Mouse (Mus musculus): Measurements from ENCODE around the gene Cnih1.

The Cnih1 gene

GRCm38 (mm10) chr14:46787787-46788504 lies at the start of gene Cnih1:
Gene Cnih1, minus strand, starts transcription at chr14:46788411.
- in situ Hi-C loops (cut with MboI, MseI) = loop anchor here in 1 of 2 experiments (5.0 kb wide), 1 partner anchor 99 kb away; no protein-coding TSS in a partner anchor

- in situ Hi-C loops (cut with MboI, MseI) = no loop called here
Measured at GRCm38 (mm10) chr14:46832354-46833272, 44.4 kb upstream of the Cnih1 start.

GRCm38 (mm10) chr14:46831837-46832333 lies 43.7 kb upstream of the Cnih1 start, which contains the start of gene Cgrrf1:
Gene Cgrrf1, plus strand, starts transcription at chr14:46832125.
- in situ Hi-C loops (cut with MboI, MseI) = no loop called here

GRCm38 (mm10) chr14:46831295-46831694 lies 43.1 kb upstream of the Cnih1 start:
- in situ Hi-C loops (cut with MboI, MseI) = no loop called here

- in situ Hi-C loops (cut with MboI, MseI) = no loop called here
Measured at GRCm38 (mm10) chr14:46827430-46827829, 39.2 kb upstream of the Cnih1 start.

- in situ Hi-C loops (cut with MboI, MseI) = no loop called here
Measured at GRCm38 (mm10) chr14:46823996-46824395, 35.8 kb upstream of the Cnih1 start.

GRCm38 (mm10) chr14:46821873-46822716 lies 33.9 kb upstream of the Cnih1 start, which contains the start of gene Gmfb:
Gene Gmfb, minus strand, starts transcription at chr14:46822242.
- in situ Hi-C loops (cut with MboI, MseI) = no loop called here

- in situ Hi-C loops (cut with MboI, MseI) = no loop called here
Measured at GRCm38 (mm10) chr14:46821271-46821872, 33.2 kb upstream of the Cnih1 start.

GRCm38 (mm10) chr14:46819961-46820360 lies 31.8 kb upstream of the Cnih1 start:
- in situ Hi-C loops (cut with MboI, MseI) = loop anchor here in 1 of 2 experiments (10.0 kb wide), 1 partner anchor 745 kb away; no protein-coding TSS in a partner anchor

- in situ Hi-C loops (cut with MboI, MseI) = loop anchor here in 1 of 2 experiments (10.0 kb wide), 1 partner anchor 746 kb away; no protein-coding TSS in a partner anchor
Measured at GRCm38 (mm10) chr14:46818743-46819142, 30.5 kb upstream of the Cnih1 start.

GRCm38 (mm10) chr14:46816916-46817622 lies 28.9 kb upstream of the Cnih1 start:
- in situ Hi-C loops (cut with MboI, MseI) = loop anchor here in 1 of 2 experiments (10.0 kb wide), 1 partner anchor 748 kb away; no protein-coding TSS in a partner anchor

- in situ Hi-C loops (cut with MboI, MseI) = loop anchor here in 1 of 2 experiments (10.0 kb wide), 1 partner anchor 749 kb away; no protein-coding TSS in a partner anchor
Measured at GRCm38 (mm10) chr14:46815640-46816039, 27.4 kb upstream of the Cnih1 start.

GRCm38 (mm10) chr14:46807927-46808326 lies 19.7 kb upstream of the Cnih1 start:
- in situ Hi-C loops (cut with MboI, MseI) = no loop called here

GRCm38 (mm10) chr14:46806186-46806585 lies 18.0 kb upstream of the Cnih1 start:
- in situ Hi-C loops (cut with MboI, MseI) = no loop called here

GRCm38 (mm10) chr14:46803791-46804190 lies 15.6 kb upstream of the Cnih1 start:
- in situ Hi-C loops (cut with MboI, MseI) = no loop called here

- in situ Hi-C loops (cut with MboI, MseI) = no loop called here
Measured at GRCm38 (mm10) chr14:46803259-46803658, 15.0 kb upstream of the Cnih1 start.

- in situ Hi-C loops (cut with MboI, MseI) = no loop called here
Measured at GRCm38 (mm10) chr14:46800684-46801345, 12.6 kb upstream of the Cnih1 start.

GRCm38 (mm10) chr14:46794157-46794556 lies 5.9 kb upstream of the Cnih1 start:
- in situ Hi-C loops (cut with MboI, MseI) = no loop called here

GRCm38 (mm10) chr14:46790723-46791122 lies 2.5 kb upstream of the Cnih1 start:
- in situ Hi-C loops (cut with MboI, MseI) = no loop called here

Data from T-helper 17 cell (primary cell).